Mouse (Mus musculus) kidney, postnatal 10 days (tissue): Measurements from ENCODE around the gene Zfp423.
A peak's percentile ranks its signal among the peaks of the same experiment; 100 is the strongest.

Source experiments
- DNase-seq: peaks from one replicate; pipeline ENCODE4 v3.0.0; 2021; ENCODE audit warnings: mixed read lengths

The Zfp423 gene

GRCm38 (mm10) chr8:87835411-87835821, 124.0 kb downstream of the Zfp423 start:
- DNase-seq = peak; percentile 38

GRCm38 (mm10) chr8:87834656-87835055, 124.7 kb downstream of the Zfp423 start:
- no peak for DNase-seq

- no peak for DNase-seq
Measured at GRCm38 (mm10) chr8:87833841-87834620, 125.4 kb downstream of the Zfp423 start.

DNA sequence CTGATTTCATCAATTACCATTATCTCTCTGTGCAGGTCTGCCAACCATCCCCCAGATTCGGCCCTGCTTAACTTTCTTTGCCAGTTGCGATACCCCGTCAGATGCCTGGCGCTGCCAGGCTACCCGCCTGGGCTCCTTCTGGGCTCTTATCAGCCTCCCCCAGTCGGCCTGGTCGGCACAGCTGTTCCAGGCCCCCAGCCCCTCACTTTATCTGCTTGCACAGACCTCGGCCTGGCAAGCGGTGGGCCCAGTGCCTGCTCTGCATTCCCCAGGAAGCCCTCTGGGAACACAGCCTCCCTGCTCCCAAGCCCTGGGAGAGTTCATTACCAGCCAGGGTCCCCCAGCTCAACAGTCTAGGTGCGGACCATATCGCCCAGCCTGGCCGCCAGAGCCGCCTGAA, 126.1 kb downstream of the Zfp423 start:
- no peak for DNase-seq

GRCm38 (mm10) chr8:87832381-87833325, 126.7 kb downstream of the Zfp423 start:
- DNase-seq = no peak

DNA sequence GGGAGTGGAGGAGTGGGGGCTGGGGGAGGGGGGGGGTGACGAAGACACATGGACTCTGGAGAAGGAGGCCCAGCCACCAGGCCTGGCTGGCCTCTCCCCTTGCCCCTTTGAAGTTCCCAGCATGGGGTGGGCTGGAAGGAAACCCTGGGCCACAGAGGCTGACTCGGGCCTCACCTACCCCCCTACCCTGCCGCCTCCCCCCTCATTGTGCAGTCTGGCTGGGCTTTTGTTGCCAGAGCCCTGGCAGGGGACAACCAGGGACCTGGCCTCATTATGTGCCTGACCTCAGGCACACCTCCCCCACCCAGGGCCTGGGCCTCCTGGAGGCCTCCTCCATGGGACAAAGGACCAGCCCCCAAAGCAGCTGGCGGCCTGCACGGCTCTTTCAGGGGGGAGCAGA, 127.8 kb downstream of the Zfp423 start:
- DNase-seq = peak; percentile 24

DNA sequence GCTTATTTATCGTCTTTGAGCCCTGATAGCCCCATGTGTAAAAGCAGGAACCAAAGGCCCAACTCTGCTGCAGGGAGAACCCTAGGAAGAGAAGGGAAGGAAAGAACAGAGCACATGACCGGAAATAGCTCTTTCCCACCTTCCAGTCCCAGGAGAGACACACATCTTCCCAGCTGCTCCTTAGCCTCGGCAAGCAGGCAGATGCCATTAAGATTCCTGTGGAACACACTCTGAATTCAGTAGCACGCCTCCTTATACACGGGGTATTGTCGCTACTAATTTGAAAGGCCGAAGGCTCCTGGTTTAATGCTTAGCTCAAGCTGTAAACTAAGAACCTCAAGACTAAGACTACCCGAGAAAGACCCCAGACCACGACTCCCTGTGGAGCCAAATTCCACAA, 128.3 kb downstream of the Zfp423 start:
- DNase-seq = no peak

DNA sequence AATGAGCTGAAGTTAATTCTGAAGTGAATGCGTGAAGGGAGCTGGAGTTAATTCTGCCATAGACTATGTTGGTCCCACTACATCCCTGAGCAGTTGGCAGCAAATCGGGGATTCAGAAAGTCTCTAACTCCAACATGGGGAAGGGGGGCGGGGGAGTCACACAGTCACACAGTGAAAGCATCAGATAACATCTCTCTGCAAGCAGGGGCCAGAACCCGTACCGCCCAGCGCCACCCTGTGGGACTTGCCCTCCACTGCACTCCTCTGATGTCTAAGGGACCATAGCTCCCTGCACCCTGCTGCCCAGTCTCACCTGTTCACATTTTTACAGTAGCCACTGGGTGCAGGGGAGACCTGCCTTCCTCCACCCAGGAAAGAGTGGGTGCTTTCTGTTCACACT, 129.2 kb downstream of the Zfp423 start:
- peak; percentile 28 for DNase-seq

- no peak for DNase-seq
Measured at GRCm38 (mm10) chr8:87826013-87826660, 133.3 kb downstream of the Zfp423 start.

GRCm38 (mm10) chr8:87823172-87823571, 136.2 kb downstream of the Zfp423 start:
- DNase-seq = no peak

- no peak for DNase-seq
Measured at GRCm38 (mm10) chr8:87822690-87823089, 136.7 kb downstream of the Zfp423 start.

GRCm38 (mm10) chr8:87822175-87822574, 137.2 kb downstream of the Zfp423 start:
- DNase-seq = no peak

DNA sequence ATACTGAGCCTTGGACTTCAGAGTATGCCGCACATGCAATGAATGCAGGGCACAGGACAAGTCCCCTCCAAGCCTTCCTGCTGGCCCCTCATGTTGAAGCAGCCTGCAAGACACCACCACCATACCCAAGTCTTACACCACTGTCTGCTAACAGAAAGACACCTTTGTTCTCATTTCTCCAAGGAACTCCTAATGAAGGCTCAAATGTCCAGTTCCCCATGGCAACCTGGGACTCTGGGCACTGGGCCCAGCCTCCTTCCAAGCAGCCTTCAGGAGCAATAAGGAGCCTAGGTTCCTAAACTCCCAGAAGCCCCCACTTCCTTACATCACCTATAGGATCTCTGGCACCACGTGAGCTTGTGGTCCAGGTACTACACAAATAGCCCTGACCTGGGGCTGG, 137.7 kb downstream of the Zfp423 start:
- no peak for DNase-seq

DNA sequence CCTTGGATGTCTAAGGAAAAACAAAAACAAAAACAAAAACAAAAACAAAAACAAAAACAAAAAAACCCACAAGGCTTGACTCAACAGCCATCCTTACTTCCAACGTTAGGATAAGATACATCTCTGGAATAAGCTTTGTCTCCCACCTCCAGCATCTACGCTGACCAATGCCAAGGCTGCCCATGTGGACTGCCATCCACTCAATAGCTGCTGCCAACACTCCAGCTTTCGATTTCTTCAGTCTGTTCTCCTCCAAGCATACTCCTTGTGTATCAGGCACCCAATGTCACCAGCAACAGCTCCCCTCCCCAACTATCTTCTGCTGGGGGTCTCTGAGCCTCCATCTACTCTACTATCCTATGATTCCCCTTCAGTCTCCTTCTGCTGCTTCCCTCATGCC, 140.1 kb downstream of the Zfp423 start:
- no peak for DNase-seq

- DNase-seq = no peak
Measured at GRCm38 (mm10) chr8:87818506-87818905, 140.9 kb downstream of the Zfp423 start.

GRCm38 (mm10) chr8:87816141-87816540, 143.3 kb downstream of the Zfp423 start:
- no peak for DNase-seq

- no peak for DNase-seq
Measured at GRCm38 (mm10) chr8:87812661-87813060, 146.7 kb downstream of the Zfp423 start.

GRCm38 (mm10) chr8:87812069-87812449, 147.3 kb downstream of the Zfp423 start:
- DNase-seq = no peak

DNA sequence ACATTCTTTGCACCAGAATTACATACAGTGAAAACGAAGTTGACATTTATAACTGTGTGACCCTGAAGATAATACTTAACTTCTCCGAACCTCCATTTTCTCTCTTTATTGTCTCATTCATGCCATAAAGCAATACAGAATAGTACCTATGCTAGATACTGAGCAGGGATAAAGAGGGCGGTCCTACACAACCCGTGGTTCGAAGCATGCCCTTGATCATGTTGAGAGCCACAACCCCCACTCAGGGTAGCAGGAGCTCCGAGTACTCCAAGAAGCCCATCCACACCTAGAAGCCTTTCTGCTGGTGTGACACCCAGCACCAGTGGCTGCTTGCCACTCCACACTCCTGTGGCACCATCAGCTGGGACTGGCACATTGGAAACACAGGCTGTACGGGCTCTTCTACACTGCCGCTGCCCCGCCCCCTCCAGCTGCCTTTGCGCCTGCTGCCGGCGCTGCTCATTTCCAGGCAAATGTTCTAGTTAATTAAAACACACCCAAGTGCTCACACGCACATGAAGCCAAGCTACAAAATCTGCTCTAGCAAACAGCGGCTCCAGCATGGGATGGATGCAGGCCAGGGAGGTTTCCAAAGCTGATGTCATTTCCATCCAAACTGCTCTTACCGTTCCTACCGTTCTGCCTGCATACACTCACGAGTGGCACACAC, 147.9 kb downstream of the Zfp423 start:
- DNase-seq = peak; percentile 50

DNA sequence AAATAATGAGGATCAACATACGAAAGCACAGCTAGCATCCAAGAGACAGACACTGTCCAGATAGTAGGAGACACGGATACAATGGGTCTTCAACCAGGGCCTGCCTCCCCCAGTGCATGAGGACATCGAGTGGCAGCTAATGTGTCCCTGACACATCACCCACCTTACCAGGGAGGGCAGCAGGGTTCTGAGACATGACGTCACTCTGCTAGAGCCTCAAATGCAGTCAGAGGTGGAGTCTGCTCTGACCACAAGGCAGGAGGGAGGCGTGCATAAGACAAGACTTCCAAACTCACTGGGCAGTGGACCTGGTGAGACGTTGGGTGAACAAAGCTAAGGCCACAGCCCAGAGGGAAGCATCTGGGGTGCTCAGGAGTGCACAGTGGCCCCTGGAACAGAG, 148.6 kb downstream of the Zfp423 start:
- DNase-seq = no peak

GRCm38 (mm10) chr8:87804327-87804900, 155.0 kb downstream of the Zfp423 start:
- peak; percentile 65 for DNase-seq

GRCm38 (mm10) chr8:87803437-87803836, 156.0 kb downstream of the Zfp423 start:
- DNase-seq = no peak
